Mouse (Mus musculus): ENCODE data around the gene Cfap61.

The Cfap61 gene

GRCm38 (mm10) chr2:146098853-146099717, 164.5 kb downstream of the Cfap61 start:
- DNase-seq = no peak

GRCm38 (mm10) chr2:146099838-146100237, 165.3 kb downstream of the Cfap61 start:
- no peak for DNase-seq

- DNase-seq = no peak
Observed at GRCm38 (mm10) chr2:146100489-146101060, 166.0 kb downstream of the Cfap61 start.

GRCm38 (mm10) chr2:146102600-146102999, 168.0 kb downstream of the Cfap61 start:
- no peak for DNase-seq

- DNase-seq = no peak
Observed at GRCm38 (mm10) chr2:146105341-146105740, 170.8 kb downstream of the Cfap61 start.

- DNase-seq = no peak
Observed at GRCm38 (mm10) chr2:146107980-146108379, 173.4 kb downstream of the Cfap61 start.

GRCm38 (mm10) chr2:146109921-146110320, 175.3 kb downstream of the Cfap61 start:
- DNase-seq = no peak

GRCm38 (mm10) chr2:146116282-146116681, 181.7 kb downstream of the Cfap61 start:
- no peak for DNase-seq

GRCm38 (mm10) chr2:146116726-146117125, 182.1 kb downstream of the Cfap61 start:
- no peak for DNase-seq

GRCm38 (mm10) chr2:146117191-146117914, 182.8 kb downstream of the Cfap61 start:
- no peak for DNase-seq

- DNase-seq = no peak
Observed at GRCm38 (mm10) chr2:146117915-146118403, 183.4 kb downstream of the Cfap61 start.

GRCm38 (mm10) chr2:146121551-146121950, 187.0 kb downstream of the Cfap61 start:
- DNase-seq = no peak

GRCm38 (mm10) chr2:146125129-146125528, 190.5 kb downstream of the Cfap61 start:
- no peak for DNase-seq

GRCm38 (mm10) chr2:146128622-146129021, 194.0 kb downstream of the Cfap61 start:
- DNase-seq = no peak

- no peak for DNase-seq
Observed at GRCm38 (mm10) chr2:146130514-146130913, 195.9 kb downstream of the Cfap61 start.

GRCm38 (mm10) chr2:146134275-146134674, 199.7 kb downstream of the Cfap61 start:
- no peak for DNase-seq

- no peak for DNase-seq
Observed at GRCm38 (mm10) chr2:146140711-146141110, 206.1 kb downstream of the Cfap61 start.

- no peak for DNase-seq
Observed at GRCm38 (mm10) chr2:146147306-146147705, 212.7 kb downstream of the Cfap61 start.

- DNase-seq = no peak
Observed at GRCm38 (mm10) chr2:146147801-146148200, 213.2 kb downstream of the Cfap61 start.

- no peak for DNase-seq
Observed at GRCm38 (mm10) chr2:146149206-146149974, 214.8 kb downstream of the Cfap61 start.

- DNase-seq = peak in 1 of 2 experiments; percentile 10
Observed at GRCm38 (mm10) chr2:146168017-146168803, 233.6 kb downstream of the Cfap61 start.

GRCm38 (mm10) chr2:146169492-146169891, 234.9 kb downstream of the Cfap61 start:
- DNase-seq = no peak
